20 mouse cellular contexts compared by ENCODE assay signal in the genomic region with DNA sequence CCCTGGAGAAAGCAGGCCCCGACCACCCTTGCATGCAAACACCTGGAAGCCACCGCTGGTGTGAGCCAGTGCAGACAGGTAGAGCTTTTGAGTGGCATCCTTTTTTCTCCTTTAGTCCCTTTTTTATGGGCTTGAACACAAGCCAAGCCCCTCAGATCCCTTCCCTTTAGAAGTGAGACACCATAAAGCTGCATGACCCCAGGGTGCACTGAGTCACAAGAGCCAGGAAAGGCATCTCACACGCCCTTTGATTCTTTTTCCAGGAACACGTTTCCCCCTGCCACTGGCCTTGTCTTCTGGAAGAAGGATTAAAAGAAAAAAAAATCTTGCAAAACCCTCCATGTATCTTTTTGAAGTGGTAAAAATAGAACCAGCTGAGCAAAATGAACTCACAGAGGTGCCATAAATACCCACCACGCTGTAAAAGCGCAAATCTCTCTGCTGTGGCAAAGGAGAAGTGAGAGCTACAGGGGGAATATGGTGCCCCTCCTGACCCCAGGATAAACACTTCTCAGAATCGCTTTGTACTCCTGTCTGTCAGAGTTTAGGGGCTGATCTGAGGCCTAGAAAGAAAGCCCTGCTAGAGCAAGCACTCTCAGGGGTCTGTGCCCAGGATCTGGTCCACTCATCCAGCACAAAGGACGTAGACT.
DNase-seq lines count a peak whose midpoint lies in the region; ATAC-seq and TF ChIP-seq lines count a peak whose summit lies in the region.
"Had no signal": no experiment of that assay in that cellular context is flagged by ENCODE, and none has a peak within 500 bp of the region (broad histone marks: within the 10 kb centered on the region; RNA-seq: fewer than 3 reads in every experiment).

No protein-coding gene starts in this region.

- no peak for ATAC-seq in hindbrain, embryonic 12.5 days (ENCODE audit: low FRiP score)
- peak; percentile 29 for ATAC-seq in Patski
- peak; percentile 69 for ATAC-seq in limb, embryonic 13.5 days (ENCODE audit: low FRiP score, low read depth)
- ATAC-seq: CD4-positive, CD25-positive, alpha-beta regulatory T cell, adult 4 months; forebrain, postnatal 0 days; hindbrain, postnatal 0 days had no signal

- H3K9ac ChIP-seq in hindbrain, embryonic 12.5 days, result no peak overlapping the region
- no peak overlapping the region for H3K9ac ChIP-seq in limb, embryonic 13.5 days
- H3K9ac ChIP-seq: forebrain, postnatal 0 days; midbrain, embryonic 12.5 days had no signal

- POLR2A ChIA-PET in Patski (lab: Charles Lee), result interaction anchor here (1.1 kb wide), 1 partner anchor 103 kb away, joined by 4 read pairs; no protein-coding TSS in a partner anchor

- 20% methylated on average over 8 of the region's 8 CpGs for WGBS in hindbrain, embryonic 10.5 days
- 26% methylated on average over 8 of the region's 8 CpGs for WGBS in hindbrain, embryonic 12.5 days
- 7% methylated on average over 8 of the region's 8 CpGs for WGBS in limb, embryonic 13.5 days

- no peak overlapping the region for H3K4me3 ChIP-seq in hindbrain, embryonic 10.5 days
- no peak overlapping the region for H3K4me3 ChIP-seq in hindbrain, embryonic 12.5 days
- no peak overlapping the region for H3K4me3 ChIP-seq in limb, embryonic 13.5 days
- H3K4me3 ChIP-seq: heart, adult 2 months; midbrain, embryonic 12.5 days had no signal

- H3K27me3 ChIP-seq in hindbrain, embryonic 10.5 days (ENCODE audit: insufficient read depth, poor library complexity, severe bottlenecking), result no peaks in the 10 kb centered on the region
- H3K27me3 ChIP-seq in hindbrain, embryonic 12.5 days, result no peaks in the 10 kb centered on the region
- no peaks in the 10 kb centered on the region for H3K27me3 ChIP-seq in Patski
- 0 out of 2 replicates have a peak, but pooled peaks cover 3% of the 10 kb centered on the region for H3K27me3 ChIP-seq in limb, embryonic 13.5 days
- H3K27me3 ChIP-seq: midbrain, embryonic 12.5 days had no signal

- peak overlapping the region; percentile 75 for H3K27ac ChIP-seq in hindbrain, embryonic 10.5 days
- H3K27ac ChIP-seq in hindbrain, embryonic 12.5 days, result no peak overlapping the region
- H3K27ac ChIP-seq in limb, embryonic 13.5 days, result peak overlapping the region; percentile 61; the same call in 1 of the 2 replicates
- H3K27ac ChIP-seq: heart, adult 2 months; hindbrain, postnatal 0 days; midbrain, embryonic 12.5 days had no signal

- H3K9me3 ChIP-seq in hindbrain, embryonic 10.5 days, result no peaks in the 10 kb centered on the region
- no peaks in the 10 kb centered on the region for H3K9me3 ChIP-seq in hindbrain, embryonic 12.5 days (replicated peaks)
- no peaks in the 10 kb centered on the region for H3K9me3 ChIP-seq in limb, embryonic 13.5 days
- H3K9me3 ChIP-seq: midbrain, embryonic 12.5 days had no signal

- H3K4me1 ChIP-seq in hindbrain, embryonic 10.5 days (replicated peaks), result peaks cover 15% of the 10 kb centered on the region
- H3K4me1 ChIP-seq in hindbrain, embryonic 12.5 days, result peaks cover 4% of the 10 kb centered on the region; the same call in 1 of the 2 replicates
- H3K4me1 ChIP-seq in limb, embryonic 13.5 days, result peaks cover 38% of the 10 kb centered on the region

- CTCF ChIA-PET in Patski (lab: Charles Lee), result interaction anchor here (1.3 to 1.6 kb wide), 2 partner anchors 10 to 115 kb away, joined by 3 read pairs; no protein-coding TSS in a partner anchor

- no peak overlapping the region for H3K4me2 ChIP-seq in hindbrain, embryonic 12.5 days (replicated peaks)
- no peak overlapping the region for H3K4me2 ChIP-seq in limb, embryonic 13.5 days (replicated peaks)
- H3K4me2 ChIP-seq: liver, embryonic 11.5 days; midbrain, embryonic 12.5 days had no signal

- TF ChIP-seq CTCF in Patski (IDR thresholded peaks at IDR 0.05), result no peak

- H3K36me3 ChIP-seq in hindbrain, embryonic 10.5 days, result no peaks in the 10 kb centered on the region
- H3K36me3 ChIP-seq in hindbrain, embryonic 12.5 days, result no peaks in the 10 kb centered on the region
- no peaks in the 10 kb centered on the region for H3K36me3 ChIP-seq in limb, embryonic 13.5 days
- H3K36me3 ChIP-seq: midbrain, embryonic 12.5 days had no signal

- in situ Hi-C loops in Patski (cut with MboI; ENCODE audit: low pct_unique_long_range_greater_than_20kb), result no loop called here

- DNase-seq in hindbrain, embryonic 10.5 days (ENCODE audit: low spot score), result no peak
- DNase-seq in Patski (ENCODE audit: low read depth, low spot score), result peak; percentile 86
- DNase-seq in embryo, embryonic 9.5 days (ENCODE audit: extremely low spot score), result peak; percentile 34
- DNase-seq in urinary bladder, adult 2 months (ENCODE audit: low spot score), result no peak
- DNase-seq in testis, postnatal 10 days (ENCODE audit: low spot score), result no peak
- DNase-seq: adrenal gland, postnatal 10 days; cerebellum, adult 8-10 months; forebrain, postnatal 0 days; gastrocnemius, postnatal 10 days; heart, adult 2 months; heart, postnatal 14 days; lung, adult 2 months; lung, postnatal 36 days; right cerebral cortex, adult 18-20 months had no signal

Comparison
In these comparisons a context has a peak if more than half of its experiments do, and no peak if none do; other contexts are left out.
1. DNase-seq: peak in Patski (single experiment) and embryo, embryonic 9.5 days (single experiment); none in hindbrain, embryonic 10.5 days (single experiment), urinary bladder, adult 2 months (single experiment) and testis, postnatal 10 days (single experiment).